Mouse (Mus musculus) C2C12 (cell line): ENCODE measurements at regions not wholly inside any gene's neighbourhood (a gene's known extent, or its start where the extent isn't known, plus 50 kb on each side); places are given as distances from the start of the nearest gene placed in this dataset.

Source experiments
- H3K27me3 ChIP-seq: one replicate; pipeline ENCODE4 v1.6.1; 2011; ENCODE audit not compliant: control insufficient read depth, insufficient read depth, insufficient read length
- H3K36me3 ChIP-seq: one replicate; pipeline ENCODE4 v1.6.1; 2011; ENCODE audit not compliant: control insufficient read depth, insufficient read depth
- H3K4me3 ChIP-seq: one replicate; pipeline ENCODE4 v1.5.1; 2011; ENCODE audit warnings: mild to moderate bottlenecking, control low read depth; ENCODE audit not compliant: poor library complexity, insufficient read depth, severe bottlenecking
- H3K79me2 ChIP-seq: one replicate; pipeline ENCODE4 v1.6.1; 2011; ENCODE audit not compliant: control insufficient read depth, insufficient read depth
- H3K79me3 ChIP-seq: one replicate; pipeline ENCODE4 v1.6.1; 2011; ENCODE audit warnings: low read depth, control low read depth
- H3ac ChIP-seq: one replicate; pipeline ENCODE3; 2011; ENCODE audit warnings: low read depth; ENCODE audit not compliant: control insufficient read depth, insufficient read length
- CEBPB ChIP-seq: IDR thresholded peaks from one replicate; pipeline ENCODE4 v1.6.1; 2011; ENCODE audit warnings: low read depth, mild to moderate bottlenecking, control low read depth, moderate library complexity
- CTCF ChIP-seq: IDR thresholded peaks from one replicate; pipeline ENCODE4 v1.5.1; 2011; ENCODE audit not compliant: control insufficient read depth, insufficient read depth, insufficient read length
- FOSL1 ChIP-seq: IDR thresholded peaks from one replicate; pipeline ENCODE4 v1.8.0; 2011; ENCODE audit warnings: mild to moderate bottlenecking, low read length; ENCODE audit not compliant: poor library complexity, insufficient read depth, severe bottlenecking
- MAX ChIP-seq: IDR thresholded peaks from one replicate; pipeline ENCODE4 v1.6.1; 2011; ENCODE audit warnings: mild to moderate bottlenecking, control low read depth
- MYOD1 ChIP-seq: IDR thresholded peaks from one replicate; pipeline ENCODE4 v1.6.1; 2011; ENCODE audit warnings: low read depth; ENCODE audit not compliant: control insufficient read depth, insufficient read length
- MYOG ChIP-seq: IDR thresholded peaks from one replicate; pipeline ENCODE4 v1.6.1; 2011; ENCODE audit not compliant: control insufficient read depth, insufficient read length; ENCODE audit errors: extremely low read depth
- USF1 ChIP-seq: IDR thresholded peaks from one replicate; pipeline ENCODE4 v1.6.1; 2011; ENCODE audit warnings: low read depth, mild to moderate bottlenecking, control low read depth, moderate library complexity

DNA sequence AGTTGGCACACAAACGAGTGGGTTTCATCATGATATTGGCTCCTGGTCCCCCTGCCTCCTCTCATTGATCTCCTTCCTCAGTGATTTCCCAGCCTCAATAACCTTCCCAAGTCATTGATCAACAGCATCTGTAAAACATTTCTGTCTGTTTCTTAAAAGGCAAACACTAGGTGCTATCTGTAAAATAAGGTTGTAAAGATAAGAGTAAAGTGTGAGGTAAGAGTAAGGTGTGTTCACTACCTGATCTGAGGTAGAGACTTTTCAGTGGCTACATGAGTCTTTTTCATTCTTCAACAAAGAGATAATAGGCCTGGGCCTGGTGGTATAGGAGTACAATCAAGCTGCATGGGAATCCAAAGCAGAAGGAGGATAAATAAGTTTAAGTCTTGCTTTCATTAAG lies 55.7 kb downstream of the Plk2 start:
- no peaks in the 10 kb centered on the region for H3K79me3 ChIP-seq
- no peak overlapping the region for H3ac ChIP-seq
- H3K79me2 ChIP-seq, result no peaks in the 10 kb centered on the region
- H3K36me3 ChIP-seq, result no peaks in the 10 kb centered on the region
- H3K4me3 ChIP-seq, result no peak overlapping the region
- H3K27me3 ChIP-seq, result no peaks in the 10 kb centered on the region
- no peak for TF ChIP-seq USF1
- TF ChIP-seq MYOG, result no peak

DNA sequence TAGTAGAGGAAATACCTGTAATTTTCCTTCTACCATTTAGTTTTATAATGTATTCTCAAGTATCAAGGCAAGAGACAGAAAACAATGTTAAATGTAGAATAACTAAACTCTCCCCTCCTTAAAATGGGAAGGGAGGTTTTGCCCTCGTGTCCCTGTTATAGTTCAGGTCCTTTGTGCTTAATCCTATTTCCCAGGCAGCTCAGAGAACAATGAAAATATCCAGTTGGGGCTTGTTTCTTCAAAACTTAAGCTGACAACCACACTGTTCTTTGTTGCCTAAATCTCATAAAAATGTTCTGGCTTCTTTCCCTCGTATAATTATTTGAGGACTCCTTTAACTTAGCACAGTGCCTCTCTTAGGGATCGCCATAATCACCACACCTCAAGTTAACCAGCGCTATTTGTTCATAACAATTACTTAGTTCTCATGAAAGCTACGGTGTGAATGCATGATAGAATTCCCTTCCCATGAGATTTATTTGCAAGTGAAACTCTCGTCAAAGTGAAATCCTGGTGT lies 57.2 kb downstream of the Plk2 start:
- no peaks in the 10 kb centered on the region for H3K36me3 ChIP-seq
- H3K4me3 ChIP-seq, result no peak overlapping the region
- no peak overlapping the region for H3ac ChIP-seq
- no peaks in the 10 kb centered on the region for H3K79me2 ChIP-seq
- no peaks in the 10 kb centered on the region for H3K79me3 ChIP-seq
- TF ChIP-seq MAX, result no peak
- no peak for TF ChIP-seq USF1
- no peaks in the 10 kb centered on the region for H3K27me3 ChIP-seq

DNA sequence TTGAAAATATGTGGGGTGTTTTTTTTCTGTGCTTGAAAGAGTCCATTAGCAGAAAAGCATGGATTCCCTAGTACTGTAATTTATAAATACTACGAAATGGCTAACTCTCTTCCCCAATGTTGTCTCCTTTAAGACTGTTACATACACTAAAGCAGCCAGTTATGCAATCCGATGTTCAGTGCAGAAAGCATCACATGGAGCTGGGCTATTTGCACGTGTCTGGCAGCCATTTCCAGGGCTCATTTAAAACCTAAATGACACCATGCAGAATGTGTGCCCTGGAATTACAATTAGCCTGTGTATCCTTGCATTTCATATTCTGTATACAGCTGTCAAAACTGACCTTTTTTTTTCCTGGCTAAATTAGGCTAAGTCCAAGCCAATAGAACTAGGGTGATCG lies 60.2 kb downstream of the Plk2 start:
- Histone ChIP-seq H3K79me3 (no peaks in the 10 kb centered on the region), H3ac (no peak overlapping the region), H3K79me2 (no peaks in the 10 kb centered on the region), H3K27me3 (no peaks in the 10 kb centered on the region), H3K4me3 (no peak overlapping the region), H3K36me3 (no peaks in the 10 kb centered on the region)
- TF ChIP-seq MAX, result no peak
- TF ChIP-seq MYOD1, result no peak
- no peak for TF ChIP-seq CEBPB
- no peak for TF ChIP-seq USF1
- no peak for TF ChIP-seq FOSL1
- no peak for TF ChIP-seq CTCF
- TF ChIP-seq MYOG, result no peak

DNA sequence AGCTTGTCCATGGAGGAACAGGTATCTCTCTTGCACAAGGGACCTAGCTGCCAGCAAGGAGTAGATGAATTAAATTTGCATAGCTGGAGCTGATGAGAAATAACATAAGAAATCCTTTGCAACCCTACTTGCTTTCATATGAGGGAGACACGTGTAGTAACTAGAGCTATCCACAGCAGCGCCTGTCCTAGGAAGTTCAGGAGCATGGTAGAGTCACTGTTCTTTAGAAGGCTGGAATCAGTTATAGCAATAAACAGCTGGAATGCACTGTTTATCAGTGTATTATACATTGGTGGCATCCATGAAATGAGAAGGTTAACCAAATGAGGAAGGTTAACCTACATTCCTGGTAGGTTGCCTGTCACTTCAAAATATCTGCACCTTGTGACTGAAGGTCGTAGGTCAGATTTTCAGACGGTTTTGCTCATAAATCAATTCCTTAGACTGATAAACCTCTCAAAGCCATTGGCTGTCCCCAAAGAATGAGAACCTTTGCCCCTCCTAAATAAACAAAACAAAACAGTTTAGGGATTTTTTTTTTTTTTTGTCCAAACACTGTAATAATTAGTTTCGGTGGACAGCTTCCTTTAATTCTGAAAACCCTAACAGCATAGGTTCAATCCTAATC lies 60.8 kb downstream of the Plk2 start:
- H3K27me3 ChIP-seq, result no peaks in the 10 kb centered on the region
- no peaks in the 10 kb centered on the region for H3K36me3 ChIP-seq
- TF ChIP-seq USF1 (no peak), FOSL1 (no peak), CEBPB (no peak), CTCF (no peak), MYOG (no peak), MAX (no peak), MYOD1 (no peak)
- H3K4me3 ChIP-seq, result no peak overlapping the region
- no peaks in the 10 kb centered on the region for H3K79me2 ChIP-seq
- H3K79me3 ChIP-seq, result no peaks in the 10 kb centered on the region
- no peak overlapping the region for H3ac ChIP-seq

DNA sequence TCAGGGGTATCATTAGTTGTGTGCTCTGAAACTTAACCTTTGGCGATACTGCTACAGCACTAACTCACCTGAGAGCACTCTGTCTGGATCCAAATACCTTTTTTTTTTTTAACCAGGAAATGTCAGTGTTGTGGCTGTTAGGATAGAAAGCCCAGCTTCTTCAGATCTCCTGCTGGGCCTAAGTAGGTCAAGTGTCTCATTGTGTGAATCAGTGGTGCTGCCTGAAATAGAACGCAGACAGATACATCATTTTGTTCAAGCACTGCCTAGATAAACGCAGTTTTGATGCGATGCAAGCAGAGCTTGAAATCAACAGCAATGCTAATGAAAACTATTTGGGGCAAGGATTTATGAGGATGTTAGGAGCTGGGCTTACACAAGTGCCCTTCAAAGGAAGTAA lies 63.9 kb downstream of the Plk2 start:
- H3K4me3 ChIP-seq, result no peak overlapping the region
- no peaks in the 10 kb centered on the region for H3K27me3 ChIP-seq
- no peak overlapping the region for H3ac ChIP-seq
- H3K36me3 ChIP-seq, result no peaks in the 10 kb centered on the region
- H3K79me3 ChIP-seq, result no peaks in the 10 kb centered on the region
- no peaks in the 10 kb centered on the region for H3K79me2 ChIP-seq
- TF ChIP-seq MAX (no peak), MYOD1 (no peak), CTCF (no peak), FOSL1 (no peak), CEBPB (no peak), MYOG (no peak), USF1 (no peak)

DNA sequence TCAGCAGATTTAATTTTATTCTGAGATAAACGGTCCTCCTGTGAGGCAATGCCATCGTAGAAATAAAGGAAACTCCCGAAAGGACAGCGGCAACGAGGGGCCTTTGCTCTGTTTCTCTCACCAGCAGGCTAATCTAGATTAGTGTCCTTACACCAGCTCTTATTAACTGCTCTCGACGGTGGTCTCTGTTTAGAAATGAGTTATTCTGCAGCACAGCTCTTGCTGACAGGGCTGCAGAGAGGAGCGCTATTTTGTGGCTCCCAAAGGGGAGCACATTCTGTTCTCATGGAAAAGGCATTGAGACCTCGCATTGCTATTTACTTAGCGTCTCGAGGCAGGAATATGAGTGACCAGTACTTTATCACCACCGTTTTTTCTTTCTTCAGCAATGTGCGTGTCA lies 66.7 kb downstream of the Plk2 start:
- H3ac ChIP-seq, result no peak overlapping the region
- H3K79me2 ChIP-seq, result no peaks in the 10 kb centered on the region
- H3K4me3 ChIP-seq, result no peak overlapping the region
- H3K36me3 ChIP-seq, result no peaks in the 10 kb centered on the region
- TF ChIP-seq USF1 (no peak), FOSL1 (no peak)
- H3K79me3 ChIP-seq, result no peaks in the 10 kb centered on the region
- no peaks in the 10 kb centered on the region for H3K27me3 ChIP-seq
